ENCODE assay signal across 21 mouse cellular contexts in genomic region chr13:43181104-43181503, GRCm38 (mm10). TPM values are rescaled to one million over a fixed set of nuclear protein-coding genes. Genes with fewer than 3 reads are reported as not detected.
DNase-seq lines count a peak whose midpoint lies in the region; ATAC-seq and TF ChIP-seq lines count a peak whose summit lies in the region.
"Had no signal": no experiment of that assay in that cellular context is flagged by ENCODE, and none has a peak within 500 bp of the region (broad histone marks: within the 10 kb centered on the region; RNA-seq: fewer than 3 reads in every experiment).

No protein-coding gene starts in this region.

- no peaks in the 10 kb centered on the region; the same call in 1 of the 2 replicates for H3K27me3 ChIP-seq in midbrain, embryonic 11.5 days (ENCODE audit: control insufficient read depth, insufficient read depth, low read length)
- H3K27me3 ChIP-seq in midbrain, embryonic 16.5 days (ENCODE audit: control insufficient read depth, insufficient read depth, low read depth, low read length), result no peaks in the 10 kb centered on the region
- H3K27me3 ChIP-seq in liver, embryonic 13.5 days, result peaks cover 16% of the 10 kb centered on the region
- no peaks in the 10 kb centered on the region for H3K27me3 ChIP-seq in stomach, postnatal 0 days (ENCODE audit: control insufficient read depth, insufficient read depth, low read length)
- H3K27me3 ChIP-seq in cerebellum, adult 2 months (ENCODE audit: control insufficient read depth, insufficient read depth, low read length), result no peaks in the 10 kb centered on the region
- peaks cover 14% of the 10 kb centered on the region; the same call in 1 of the 2 replicates for H3K27me3 ChIP-seq in embryonic facial prominence, embryonic 10.5 days (replicated peaks; ENCODE audit: low read depth, poor library complexity, severe bottlenecking)

- H3K27ac ChIP-seq in midbrain, embryonic 11.5 days (ENCODE audit: low read depth, low read length), result no peak overlapping the region
- H3K27ac ChIP-seq in midbrain, embryonic 16.5 days (ENCODE audit: low read length), result no peak overlapping the region
- no peak overlapping the region for H3K27ac ChIP-seq in liver, embryonic 13.5 days
- no peak overlapping the region for H3K27ac ChIP-seq in stomach, postnatal 0 days (replicated peaks)
- no peak overlapping the region for H3K27ac ChIP-seq in cerebellum, adult 2 months (ENCODE audit: insufficient read depth, low read length)
- no peak overlapping the region for H3K27ac ChIP-seq in embryonic facial prominence, embryonic 10.5 days (replicated peaks)
- H3K27ac ChIP-seq: forebrain, embryonic 12.5 days; hindbrain, embryonic 14.5 days; midbrain, embryonic 10.5 days; neural tube, embryonic 13.5 days had no signal

- no peak for TF ChIP-seq EP300 in stomach, postnatal 0 days (optimal IDR thresholded peaks at IDR 0.05)

- no peaks in the 10 kb centered on the region for H3K36me3 ChIP-seq in midbrain, embryonic 11.5 days (ENCODE audit: control insufficient read depth, insufficient read depth, low read length)
- H3K36me3 ChIP-seq in midbrain, embryonic 16.5 days (ENCODE audit: control insufficient read depth, insufficient read depth, low read length), result no peaks in the 10 kb centered on the region
- no peaks in the 10 kb centered on the region for H3K36me3 ChIP-seq in liver, embryonic 13.5 days
- no peaks in the 10 kb centered on the region for H3K36me3 ChIP-seq in stomach, postnatal 0 days (ENCODE audit: control insufficient read depth, insufficient read depth, low read length)
- H3K36me3 ChIP-seq in embryonic facial prominence, embryonic 10.5 days (replicated peaks), result no peaks in the 10 kb centered on the region
- H3K36me3 ChIP-seq: forebrain, embryonic 12.5 days; midbrain, embryonic 10.5 days; neural tube, embryonic 13.5 days had no signal

- DNase-seq in midbrain, embryonic 11.5 days (ENCODE audit: low spot score, missing footprints), result peak; percentile 79
- peak; percentile 78 for DNase-seq in R1 (ENCODE audit: low read depth, low spot score)
- DNase-seq in liver, embryonic 13.5 days, result peak; percentile 63
- peak; percentile 57 for DNase-seq in stomach, postnatal 0 days (ENCODE audit: low spot score)
- DNase-seq in cerebellum, adult 2 months, result no peak
- no peak for DNase-seq in lung, postnatal 4 days
- no peak for DNase-seq in embryonic facial prominence, embryonic 10.5 days (ENCODE audit: low spot score)
- DNase-seq: adrenal gland, adult 2 months; cerebellum, adult 18-20 months; gastrocnemius, postnatal 14 days; heart, postnatal 14 days; kidney, adult 18-20 months; kidney, postnatal 14 days; lung, postnatal 10 days; right cerebral cortex, postnatal 25 days; thymus, postnatal 36 days had no signal

- 60% methylated on average over 7 of the region's 7 CpGs for WGBS in midbrain, embryonic 11.5 days
- 61% methylated on average over 7 of the region's 7 CpGs for WGBS in midbrain, embryonic 16.5 days
- WGBS in liver, embryonic 13.5 days (ENCODE audit: insufficient replicate concordance), result 39% methylated on average over 7 of the region's 7 CpGs
- WGBS in stomach, postnatal 0 days, result 64% methylated on average over 7 of the region's 7 CpGs
- 69% methylated on average over 7 of the region's 7 CpGs for WGBS in cerebellum, adult 2 months
- WGBS in embryonic facial prominence, embryonic 10.5 days, result 64% methylated on average over 7 of the region's 7 CpGs

- no peak overlapping the region for H3K9ac ChIP-seq in midbrain, embryonic 11.5 days (ENCODE audit: low read length)
- H3K9ac ChIP-seq in midbrain, embryonic 16.5 days (ENCODE audit: low read depth, low read length), result no peak overlapping the region
- peak overlapping the region; percentile 18; the same call in 1 of the 2 replicates for H3K9ac ChIP-seq in liver, embryonic 13.5 days
- H3K9ac ChIP-seq in stomach, postnatal 0 days (ENCODE audit: low read length), result no peak overlapping the region
- H3K9ac ChIP-seq: forebrain, embryonic 12.5 days; hindbrain, embryonic 14.5 days; neural tube, embryonic 13.5 days had no signal

- no peak overlapping the region for H3K4me3 ChIP-seq in midbrain, embryonic 11.5 days (ENCODE audit: low read depth, low read length)
- no peak overlapping the region for H3K4me3 ChIP-seq in midbrain, embryonic 16.5 days (ENCODE audit: low read depth, low read length)
- H3K4me3 ChIP-seq in liver, embryonic 13.5 days (replicated peaks), result no peak overlapping the region
- no peak overlapping the region for H3K4me3 ChIP-seq in stomach, postnatal 0 days (ENCODE audit: low read depth, low read length)
- H3K4me3 ChIP-seq in cerebellum, adult 2 months (replicated peaks; ENCODE audit: insufficient read depth, low read depth, low read length), result no peak overlapping the region
- no peak overlapping the region for H3K4me3 ChIP-seq in embryonic facial prominence, embryonic 10.5 days
- H3K4me3 ChIP-seq: forebrain, embryonic 12.5 days; midbrain, embryonic 10.5 days; neural tube, embryonic 13.5 days had no signal

- no peak overlapping the region for H3K4me2 ChIP-seq in midbrain, embryonic 11.5 days
- no peak overlapping the region for H3K4me2 ChIP-seq in midbrain, embryonic 16.5 days (ENCODE audit: low read length)
- H3K4me2 ChIP-seq in liver, embryonic 13.5 days, result peak overlapping the region; percentile 29
- H3K4me2 ChIP-seq in stomach, postnatal 0 days (replicated peaks; ENCODE audit: low read depth), result no peak overlapping the region
- H3K4me2 ChIP-seq: forebrain, embryonic 12.5 days; hindbrain, embryonic 14.5 days; neural tube, embryonic 13.5 days had no signal

- no peak for TF ChIP-seq POLR2A in cerebellum, adult 2 months (IDR thresholded peaks at IDR 0.05; ENCODE audit: borderline replicate concordance, insufficient read depth, low read length)

- no peaks in the 10 kb centered on the region for H3K9me3 ChIP-seq in midbrain, embryonic 11.5 days (ENCODE audit: control insufficient read depth, low read length)
- no peaks in the 10 kb centered on the region for H3K9me3 ChIP-seq in midbrain, embryonic 16.5 days (replicated peaks; ENCODE audit: control insufficient read depth, low read length, poor library complexity, severe bottlenecking)
- H3K9me3 ChIP-seq in liver, embryonic 13.5 days (replicated peaks), result no peaks in the 10 kb centered on the region
- H3K9me3 ChIP-seq in stomach, postnatal 0 days (ENCODE audit: control insufficient read depth, low read length), result no peaks in the 10 kb centered on the region
- no peaks in the 10 kb centered on the region for H3K9me3 ChIP-seq in embryonic facial prominence, embryonic 10.5 days
- H3K9me3 ChIP-seq: forebrain, embryonic 12.5 days; midbrain, embryonic 10.5 days; neural tube, embryonic 13.5 days had no signal

- no peak for TF ChIP-seq CTCF in stomach, postnatal 0 days (IDR thresholded peaks at IDR 0.05; ENCODE audit: low read depth)
- TF ChIP-seq CTCF in cerebellum, adult 2 months (IDR thresholded peaks at IDR 0.05; ENCODE audit: borderline replicate concordance, insufficient read depth, low read depth, low read length), result no peak

- H3K4me1 ChIP-seq in midbrain, embryonic 11.5 days (ENCODE audit: control insufficient read depth, insufficient read depth, low read length), result no peaks in the 10 kb centered on the region
- H3K4me1 ChIP-seq in midbrain, embryonic 16.5 days (ENCODE audit: control insufficient read depth, insufficient read depth, low read length), result peaks cover 12% of the 10 kb centered on the region
- H3K4me1 ChIP-seq in liver, embryonic 13.5 days (replicated peaks), result peaks cover 32% of the 10 kb centered on the region
- H3K4me1 ChIP-seq in stomach, postnatal 0 days (replicated peaks; ENCODE audit: control insufficient read depth, insufficient read depth), result no peaks in the 10 kb centered on the region
- H3K4me1 ChIP-seq in cerebellum, adult 2 months (ENCODE audit: control insufficient read depth, insufficient read depth, low read length), result no peaks in the 10 kb centered on the region
- H3K4me1 ChIP-seq in embryonic facial prominence, embryonic 10.5 days, result peaks cover 26% of the 10 kb centered on the region

- no peak for ATAC-seq in midbrain, embryonic 11.5 days (ENCODE audit: low FRiP score)
- ATAC-seq in midbrain, embryonic 16.5 days, result no peak
- peak; percentile 74; the same call in 1 of the 2 replicates for ATAC-seq in liver, embryonic 13.5 days (ENCODE audit: low read depth)
- no peak for ATAC-seq in stomach, postnatal 0 days (ENCODE audit: low FRiP score, low TSS enrichment)

RNA-seq across cellular contexts. Expression of gene Tbc1d7, which starts 9.8 kb away (rescaled TPM):
- polyA plus RNA-seq in midbrain, embryonic 11.5 days (2014; fragmentation: Nextera tagmentation; extraction: Ambion mirVana), result 70.2 and 71.5 TPM in 2 replicates
- polyA plus RNA-seq in midbrain, embryonic 16.5 days (2015; fragmentation: Nextera tagmentation; extraction: Ambion mirVana), result 84.0 and 91.8 TPM in 2 replicates
- 16.1 and 16.8 TPM in 2 replicates for polyA plus RNA-seq in liver, embryonic 13.5 days (2015; fragmentation: Nextera tagmentation; extraction: Ambion mirVana)
- polyA plus RNA-seq in stomach, postnatal 0 days (2015; fragmentation: Nextera tagmentation; extraction: Ambion mirVana), result 30.9 and 31.3 TPM in 2 replicates
- polyA plus RNA-seq in cerebellum, adult 2 months (2012; rRNA removed), result 48.2 and 49.9 TPM in 2 replicates
- 62.9 and 64.8 TPM in 2 replicates for polyA plus RNA-seq in embryonic facial prominence, embryonic 10.5 days (2016; fragmentation: Nextera tagmentation; extraction: Ambion mirVana)

Comparison
In these comparisons a context has a peak if more than half of its experiments do, and no peak if none do; other contexts are left out.
1. DNase-seq: peak in midbrain, embryonic 11.5 days (single experiment), R1 (single experiment), liver, embryonic 13.5 days (single experiment) and stomach, postnatal 0 days (single experiment); none in cerebellum, adult 2 months (0 of 2), lung, postnatal 4 days (0 of 2) and embryonic facial prominence, embryonic 10.5 days (single experiment).